In the genomic region with DNA sequence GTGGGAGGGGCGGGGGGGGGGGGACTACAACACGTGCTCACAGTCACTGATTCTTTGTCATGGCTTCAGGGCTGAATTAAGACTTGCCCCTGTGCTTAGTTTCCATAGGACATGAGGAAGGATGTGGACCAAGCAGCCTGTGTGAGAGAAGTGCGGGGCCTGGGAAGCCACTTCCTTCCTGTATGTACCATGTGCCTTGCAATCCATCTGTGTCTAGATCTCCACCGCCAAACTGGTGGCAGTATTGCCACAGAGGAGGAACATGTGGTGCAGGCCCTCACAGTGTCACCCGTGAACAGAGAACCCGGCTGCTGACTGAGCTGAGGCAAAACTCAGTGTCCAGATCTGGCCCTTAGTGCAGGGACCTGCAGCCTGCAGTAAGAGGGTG, we compare ENCODE assay signal across 8 mouse cellular contexts.
DNase-seq lines count a peak whose midpoint lies in the region; ATAC-seq lines count a peak whose summit lies in the region.

No protein-coding gene starts in this region.

- H3K4me3 ChIP-seq in forebrain, embryonic 11.5 days (ENCODE audit: low read depth, low read length) = no peak overlapping the region
- H3K4me3 ChIP-seq in forebrain, embryonic 16.5 days (replicated peaks; ENCODE audit: low read length) = no peak overlapping the region
- peak overlapping the region; percentile 48 for H3K4me3 ChIP-seq in megakaryocyte, embryonic 14.5 days (replicated peaks)

- H3K4me1 ChIP-seq in forebrain, embryonic 11.5 days (replicated peaks; ENCODE audit: control insufficient read depth, insufficient read depth, low read length) = peaks cover 30% of the 10 kb centered on the region
- peaks cover 60% of the 10 kb centered on the region for H3K4me1 ChIP-seq in forebrain, embryonic 16.5 days (replicated peaks; ENCODE audit: control insufficient read depth, insufficient read depth, low read length)
- H3K4me1 ChIP-seq in megakaryocyte, embryonic 14.5 days = peaks cover 75% of the 10 kb centered on the region

- ATAC-seq in forebrain, embryonic 11.5 days (replicated peaks; ENCODE audit: low FRiP score) = no peak
- ATAC-seq in forebrain, embryonic 16.5 days = no peak

- no peak for DNase-seq in forebrain, embryonic 11.5 days (ENCODE audit: low spot score)
- DNase-seq in spleen, postnatal 36 days (ENCODE audit: low spot score in 2 of 2) = peak; percentile 13 to 42
- DNase-seq in spleen, postnatal 14 days (ENCODE audit: low spot score in 2 of 2) = no peak
- peak; percentile 43 for DNase-seq in layer of hippocampus, adult 9-10 months (ENCODE audit: low spot score)
- DNase-seq in cerebellum, adult 9-11 months = no peak
- DNase-seq in gastrocnemius, postnatal 4 days (ENCODE audit: low spot score in 2 of 2) = no peak

- 0 out of 2 replicates have a peak, but pooled peaks cover 2% of the 10 kb centered on the region for H3K27me3 ChIP-seq in forebrain, embryonic 11.5 days (ENCODE audit: control insufficient read depth, insufficient read depth, low read length)
- H3K27me3 ChIP-seq in forebrain, embryonic 16.5 days (replicated peaks; ENCODE audit: control insufficient read depth, insufficient read depth, low read length) = no peaks in the 10 kb centered on the region
- no peaks in the 10 kb centered on the region for H3K27me3 ChIP-seq in megakaryocyte, embryonic 14.5 days (replicated peaks)

- no peaks in the 10 kb centered on the region for H3K9me3 ChIP-seq in forebrain, embryonic 11.5 days (ENCODE audit: control insufficient read depth, low read length)
- H3K9me3 ChIP-seq in forebrain, embryonic 16.5 days (ENCODE audit: control insufficient read depth, low read length) = no peaks in the 10 kb centered on the region
- no peaks in the 10 kb centered on the region for H3K9me3 ChIP-seq in megakaryocyte, embryonic 14.5 days

- no peaks in the 10 kb centered on the region for H3K36me3 ChIP-seq in forebrain, embryonic 11.5 days (ENCODE audit: control insufficient read depth, insufficient read depth, low read length)
- H3K36me3 ChIP-seq in forebrain, embryonic 16.5 days (ENCODE audit: control insufficient read depth, insufficient read depth) = no peaks in the 10 kb centered on the region
- peaks cover 100% of the 10 kb centered on the region for H3K36me3 ChIP-seq in megakaryocyte, embryonic 14.5 days (replicated peaks; ENCODE audit: low read length)

- 72% methylated on average over 6 of the region's 6 CpGs for WGBS in forebrain, embryonic 11.5 days
- WGBS in forebrain, embryonic 16.5 days = 64% methylated on average over 6 of the region's 6 CpGs

- 0 out of 2 replicates have a peak overlapping the region, but pooled peaks have one; percentile 16 for H3K9ac ChIP-seq in forebrain, embryonic 11.5 days (ENCODE audit: low read length)
- no peak overlapping the region for H3K9ac ChIP-seq in forebrain, embryonic 16.5 days (replicated peaks; ENCODE audit: low read depth, low read length)

- H3K4me2 ChIP-seq in forebrain, embryonic 11.5 days (ENCODE audit: low read depth, low read length, severe bottlenecking) = no peak overlapping the region
- no peak overlapping the region for H3K4me2 ChIP-seq in forebrain, embryonic 16.5 days (ENCODE audit: low read length)

- no peak overlapping the region for H3K27ac ChIP-seq in forebrain, embryonic 11.5 days (ENCODE audit: low read depth, low read length)
- no peak overlapping the region for H3K27ac ChIP-seq in forebrain, embryonic 16.5 days (ENCODE audit: low read length)

Comparison
In these comparisons a context has a peak if more than half of its experiments do, and no peak if none do; other contexts are left out.
1. DNase-seq: peak in spleen, postnatal 36 days (2 of 2) and layer of hippocampus, adult 9-10 months (single experiment); none in forebrain, embryonic 11.5 days (single experiment), spleen, postnatal 14 days (0 of 2), cerebellum, adult 9-11 months (single experiment) and gastrocnemius, postnatal 4 days (0 of 2).